Mouse (Mus musculus): ENCODE measurements around the gene Grm2. TPM values are rescaled to one million over a fixed set of nuclear protein-coding genes. Genes with fewer than 3 reads are reported as not detected.
"Not testable (repeated sequence)": the region's sequence is repeated elsewhere in the genome, so short reads cannot be mapped to it uniquely, and the experiment has no call there.

Gene Grm2
- polyA plus RNA-seq, 1 experiment from 2014 or later, result not detected

- not testable (repeated sequence) for H3K27ac ChIP-seq; H3K79me2 ChIP-seq (ENCODE audit: inconsistent target); H3K4me3 ChIP-seq (ENCODE audit: inconsistent target); H3K36me3 ChIP-seq (ENCODE audit: inconsistent target)
- 48% methylated on average over 6 of the region's 8 CpGs for WGBS (ENCODE audit: missing documents)
Measured at GRCm38 (mm10) chr9:106627796-106628195, 28.1 kb downstream of the Grm2 start.

GRCm38 (mm10) chr9:106626282-106626681 is 29.6 kb downstream of the Grm2 start, which contains the start of gene Iqcf6:
Gene Iqcf6, plus strand, starts transcription at chr9:106626582.
- no peaks in the 10 kb centered on the region for H3K79me2 ChIP-seq (ENCODE audit: inconsistent target)
- H3K36me3 ChIP-seq (ENCODE audit: inconsistent target), result no peaks in the 10 kb centered on the region
- 74% methylated on average over 2 of the region's 2 CpGs for WGBS (ENCODE audit: missing documents)
- H3K4me3 ChIP-seq (ENCODE audit: inconsistent target), result no peak within 1 kb of the TSS
- no peak within 1 kb of the TSS for H3K27ac ChIP-seq

- 92% methylated on average over 3 of the region's 3 CpGs for WGBS (ENCODE audit: missing documents)
- H3K36me3 ChIP-seq (ENCODE audit: inconsistent target), result no peaks in the 10 kb centered on the region
- no peak overlapping the region for H3K4me3 ChIP-seq (ENCODE audit: inconsistent target)
- no peak overlapping the region for H3K27ac ChIP-seq
- no peaks in the 10 kb centered on the region for H3K79me2 ChIP-seq (ENCODE audit: inconsistent target)
Measured at GRCm38 (mm10) chr9:106617496-106617895, 38.4 kb downstream of the Grm2 start.

- WGBS (ENCODE audit: missing documents), result 89% methylated on average over 9 of the region's 9 CpGs
- Histone ChIP-seq H3K36me3 (ENCODE audit: inconsistent target) (no peaks in the 10 kb centered on the region), H3K79me2 (ENCODE audit: inconsistent target) (no peaks in the 10 kb centered on the region), H3K27ac (no peak overlapping the region), H3K4me3 (ENCODE audit: inconsistent target) (no peak overlapping the region)
Measured at GRCm38 (mm10) chr9:106616306-106616705, 39.6 kb downstream of the Grm2 start.

GRCm38 (mm10) chr9:106614616-106615015 is 41.3 kb downstream of the Grm2 start:
- Histone ChIP-seq H3K36me3 (ENCODE audit: inconsistent target) (no peaks in the 10 kb centered on the region), H3K27ac (no peak overlapping the region), H3K79me2 (ENCODE audit: inconsistent target) (no peaks in the 10 kb centered on the region), H3K4me3 (ENCODE audit: inconsistent target) (no peak overlapping the region)
- WGBS (ENCODE audit: missing documents), result 66% methylated on average over 3 of the region's 3 CpGs

- Histone ChIP-seq H3K79me2 (ENCODE audit: inconsistent target) (no peaks in the 10 kb centered on the region), H3K27ac (no peak overlapping the region), H3K4me3 (ENCODE audit: inconsistent target) (no peak overlapping the region), H3K36me3 (ENCODE audit: inconsistent target) (no peaks in the 10 kb centered on the region)
- 71% methylated on average over 2 of the region's 2 CpGs for WGBS (ENCODE audit: missing documents)
Measured at GRCm38 (mm10) chr9:106613951-106614350, 41.9 kb downstream of the Grm2 start.

GRCm38 (mm10) chr9:106610727-106611126 is 45.2 kb downstream of the Grm2 start:
- Histone ChIP-seq H3K79me2 (ENCODE audit: inconsistent target) (no peaks in the 10 kb centered on the region), H3K27ac (no peak overlapping the region), H3K36me3 (ENCODE audit: inconsistent target) (no peaks in the 10 kb centered on the region), H3K4me3 (ENCODE audit: inconsistent target) (no peak overlapping the region)
- WGBS (ENCODE audit: missing documents), result 91% methylated on average over 4 of the region's 4 CpGs

- Histone ChIP-seq H3K36me3 (ENCODE audit: inconsistent target) (no peaks in the 10 kb centered on the region), H3K79me2 (ENCODE audit: inconsistent target) (no peaks in the 10 kb centered on the region), H3K4me3 (ENCODE audit: inconsistent target) (no peak overlapping the region), H3K27ac (no peak overlapping the region)
- WGBS (ENCODE audit: missing documents), result 21% methylated on average over 8 of the region's 8 CpGs
Measured at GRCm38 (mm10) chr9:106600546-106600945, 55.3 kb downstream of the Grm2 start.

GRCm38 (mm10) chr9:106598466-106598865 is 57.4 kb downstream of the Grm2 start:
- no peak overlapping the region for H3K4me3 ChIP-seq (ENCODE audit: inconsistent target)
- no peak overlapping the region for H3K27ac ChIP-seq
- no peaks in the 10 kb centered on the region for H3K36me3 ChIP-seq (ENCODE audit: inconsistent target)
- no peaks in the 10 kb centered on the region for H3K79me2 ChIP-seq (ENCODE audit: inconsistent target)
- 51% methylated on average over 7 of the region's 7 CpGs for WGBS (ENCODE audit: missing documents)

- H3K79me2 ChIP-seq (ENCODE audit: inconsistent target), result no peaks in the 10 kb centered on the region
- WGBS (ENCODE audit: missing documents), result 90% methylated on average over 7 of the region's 7 CpGs
Measured at GRCm38 (mm10) chr9:106595836-106596235, 60.0 kb downstream of the Grm2 start.

GRCm38 (mm10) chr9:106595402-106595801 is 60.5 kb downstream of the Grm2 start:
- H3K36me3 ChIP-seq (ENCODE audit: inconsistent target); H3K79me2 ChIP-seq (ENCODE audit: inconsistent target); H3K4me3 ChIP-seq (ENCODE audit: inconsistent target); H3K27ac ChIP-seq: not testable (repeated sequence)
- WGBS (ENCODE audit: missing documents), result 60% methylated on average over 2 of the region's 4 CpGs

More at GRCm38 (mm10) chr9:106595836-106596235, 60.0 kb downstream of the Grm2 start:
- Histone ChIP-seq H3K4me3 (ENCODE audit: inconsistent target) (no peak overlapping the region), H3K36me3 (ENCODE audit: inconsistent target) (no peaks in the 10 kb centered on the region), H3K27ac (no peak overlapping the region)

Other genes with a start within 250 kb of the Grm2 start
- 891 to 979 TPM (median 909 TPM) in 3 replicates for gene Rpl29, start 226.6 kb downstream of the Grm2 start, polyA plus RNA-seq (2018)
- 2.5 to 5.7 TPM (median 2.6 TPM) in 3 replicates for gene Acy1, start 217.8 kb downstream of the Grm2 start, polyA plus RNA-seq (2018)
- 10.0 to 22.7 TPM (median 15.4 TPM) in 3 replicates for gene Abhd14b, start 208.6 kb downstream of the Grm2 start, polyA plus RNA-seq (2018)
- 3.5 to 10.0 TPM (median 5.9 TPM) in 3 replicates for gene Abhd14a, start 208.4 kb downstream of the Grm2 start, polyA plus RNA-seq (2018)
- gene Pcbp4, start 202.8 kb downstream of the Grm2 start, polyA plus RNA-seq (2018), result 2.8 to 4.6 TPM (median 4.5 TPM) in 3 replicates
- not detected in 3 replicates for gene Gpr62, start 190.1 kb downstream of the Grm2 start, polyA plus RNA-seq (2018)
- 10.1 to 24.9 TPM (median 11.4 TPM) in 3 replicates for gene Rrp9, start 180.1 kb downstream of the Grm2 start, polyA plus RNA-seq (2018)
- 28.0 to 31.0 TPM (median 28.4 TPM) in 3 replicates for gene Parp3, start 179.1 kb downstream of the Grm2 start, polyA plus RNA-seq (2018)
- gene Iqcf1, start 156.1 kb downstream of the Grm2 start, polyA plus RNA-seq (2018), result not detected in 3 replicates
- gene Iqcf5, start 141.5 kb downstream of the Grm2 start, polyA plus RNA-seq (2018), result not detected in 3 replicates
- not detected in 3 replicates for gene Iqcf3, start 94.5 kb downstream of the Grm2 start, polyA plus RNA-seq (2018)
- gene Iqcf4, start 85.1 kb downstream of the Grm2 start, polyA plus RNA-seq (2018), result not detected in 3 replicates
- gene Iqcf6, start 29.5 kb downstream of the Grm2 start, polyA plus RNA-seq (2018), result not detected in 3 replicates
- 89.8 to 109 TPM (median 91.7 TPM) in 3 replicates for gene Tex264, start 29.8 kb upstream of the Grm2 start, polyA plus RNA-seq (2018)
- gene Rad54l2, start 133.1 kb upstream of the Grm2 start, polyA plus RNA-seq (2018), result 6.4 to 8.3 TPM (median 7.9 TPM) in 3 replicates
- 5.4 to 7.9 TPM (median 7.7 TPM) in 3 replicates for gene Dcaf1, start 165.8 kb upstream of the Grm2 start, polyA plus RNA-seq (2018)
- gene Rbm15b, start 231.3 kb upstream of the Grm2 start, polyA plus RNA-seq (2018), result 7.7 to 8.1 TPM (median 7.8 TPM) in 3 replicates
- 146 to 286 TPM (median 195 TPM) in 3 replicates for gene Manf, start 235.9 kb upstream of the Grm2 start, polyA plus RNA-seq (2018)